Mouse (Mus musculus): ENCODE measurements around the gene Epha3. TPM values are rescaled to one million over a fixed set of nuclear protein-coding genes. Genes with fewer than 3 reads are reported as not detected.

Gene Epha3
- polyA plus RNA-seq, 1 experiment from 2014 or later: 20.9 TPM

DNA sequence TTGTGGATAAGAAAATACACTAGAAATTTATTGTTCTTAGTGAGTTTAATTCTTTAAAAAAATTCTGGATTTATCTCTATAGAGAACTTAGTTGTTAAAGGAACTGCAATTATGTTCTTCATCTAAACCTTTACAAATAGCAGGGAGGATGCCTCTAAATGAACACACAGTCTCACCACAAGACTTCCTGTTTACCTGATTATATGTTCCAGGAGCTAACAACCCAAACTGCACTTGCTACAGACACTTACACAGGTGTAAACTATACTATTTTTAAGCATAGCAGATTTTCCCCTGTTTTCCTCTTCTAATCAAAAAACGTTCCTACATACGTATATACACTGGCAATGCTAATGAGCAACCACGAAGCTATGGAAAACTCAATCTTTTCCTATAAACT lies 13.7 kb downstream of the Epha3 start:
- no peak overlapping the region for H3K9ac ChIP-seq (replicated peaks; ENCODE audit: low read length)
- 87% methylated on average over 3 of the region's 3 CpGs for WGBS
- H3K27ac ChIP-seq (replicated peaks; ENCODE audit: low read depth, low read length): no peak overlapping the region
- peaks cover under 1% of the 10 kb centered on the region; the same call in 1 of the 2 replicates for H3K27me3 ChIP-seq (ENCODE audit: control insufficient read depth, insufficient read depth, low read length)
- no peaks in the 10 kb centered on the region for H3K36me3 ChIP-seq (ENCODE audit: control insufficient read depth, insufficient read depth, low read length)
- no peaks in the 10 kb centered on the region for H3K4me1 ChIP-seq (ENCODE audit: control insufficient read depth, insufficient read depth, low read length)
- DNase-seq (no peak), ATAC-seq (ENCODE audit: low FRiP score, low TSS enrichment) (no peak)
- H3K4me3 ChIP-seq (replicated peaks; ENCODE audit: low read depth, low read length): no peak overlapping the region
- H3K4me2 ChIP-seq (ENCODE audit: low read length): no peak overlapping the region
- H3K9me3 ChIP-seq (ENCODE audit: control insufficient read depth, low read length): no peaks in the 10 kb centered on the region

DNA sequence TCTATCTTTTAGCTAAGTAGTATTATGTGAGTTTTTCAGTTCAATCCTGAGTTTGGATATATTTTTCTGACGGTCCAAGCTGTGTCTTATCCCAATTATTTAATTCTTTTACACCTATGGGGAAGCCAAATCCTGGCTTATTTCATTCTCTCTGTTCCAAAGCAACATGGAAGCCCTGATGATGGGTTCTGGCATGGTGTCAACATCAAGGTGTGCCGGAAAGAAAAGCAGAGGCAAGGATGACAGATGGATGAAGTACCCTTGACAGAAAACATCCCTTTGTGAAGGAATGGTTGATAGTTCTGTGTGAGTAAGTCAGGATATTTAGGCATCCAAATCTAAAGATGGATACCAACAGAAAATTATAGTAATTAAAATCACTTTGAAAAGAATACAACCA lies 21.1 kb downstream of the Epha3 start:
- Histone ChIP-seq H3K9me3 (ENCODE audit: control insufficient read depth, low read length) (no peaks in the 10 kb centered on the region), H3K36me3 (ENCODE audit: control insufficient read depth, insufficient read depth, low read length) (no peaks in the 10 kb centered on the region), H3K4me1 (ENCODE audit: control insufficient read depth, insufficient read depth, low read length) (no peaks in the 10 kb centered on the region), H3K4me3 (replicated peaks; ENCODE audit: low read depth, low read length) (no peak overlapping the region), H3K9ac (replicated peaks; ENCODE audit: low read length) (no peak overlapping the region), H3K27ac (replicated peaks; ENCODE audit: low read depth, low read length) (no peak overlapping the region), H3K4me2 (ENCODE audit: low read length) (no peak overlapping the region), H3K27me3 (ENCODE audit: control insufficient read depth, insufficient read depth, low read length) (no peaks in the 10 kb centered on the region)
- ATAC-seq (ENCODE audit: low FRiP score, low TSS enrichment) (no peak), DNase-seq (no peak)
- 87% methylated on average over 2 of the region's 2 CpGs for WGBS

DNA sequence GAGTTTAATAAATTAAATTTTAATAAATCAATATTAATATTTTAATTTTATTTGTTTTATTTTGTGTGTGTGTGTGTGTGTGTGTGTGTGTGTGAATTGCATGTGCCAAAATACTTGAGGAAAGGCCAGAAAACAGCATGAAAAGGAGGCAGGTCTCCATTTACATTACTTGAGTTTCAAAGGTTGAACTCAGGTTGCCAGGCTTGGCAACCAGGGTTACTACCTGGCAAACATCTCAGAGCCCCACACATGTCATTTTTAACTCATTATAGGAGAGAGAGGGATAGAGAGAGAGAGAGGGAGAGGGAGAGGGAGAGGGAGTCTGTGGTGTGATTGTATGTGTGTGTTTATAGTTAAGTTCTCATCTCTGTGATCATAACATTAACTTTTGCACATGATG lies 26.5 kb downstream of the Epha3 start:
- Histone ChIP-seq H3K4me3 (replicated peaks; ENCODE audit: low read depth, low read length) (no peak overlapping the region), H3K36me3 (ENCODE audit: control insufficient read depth, insufficient read depth, low read length) (no peaks in the 10 kb centered on the region), H3K9ac (replicated peaks; ENCODE audit: low read length) (no peak overlapping the region), H3K27ac (replicated peaks; ENCODE audit: low read depth, low read length) (no peak overlapping the region), H3K27me3 (ENCODE audit: control insufficient read depth, insufficient read depth, low read length) (no peaks in the 10 kb centered on the region), H3K9me3 (ENCODE audit: control insufficient read depth, low read length) (no peaks in the 10 kb centered on the region), H3K4me1 (ENCODE audit: control insufficient read depth, insufficient read depth, low read length) (no peaks in the 10 kb centered on the region), H3K4me2 (ENCODE audit: low read length) (no peak overlapping the region)
- DNase-seq: no peak
- ATAC-seq (ENCODE audit: low FRiP score, low TSS enrichment): no peak

DNA sequence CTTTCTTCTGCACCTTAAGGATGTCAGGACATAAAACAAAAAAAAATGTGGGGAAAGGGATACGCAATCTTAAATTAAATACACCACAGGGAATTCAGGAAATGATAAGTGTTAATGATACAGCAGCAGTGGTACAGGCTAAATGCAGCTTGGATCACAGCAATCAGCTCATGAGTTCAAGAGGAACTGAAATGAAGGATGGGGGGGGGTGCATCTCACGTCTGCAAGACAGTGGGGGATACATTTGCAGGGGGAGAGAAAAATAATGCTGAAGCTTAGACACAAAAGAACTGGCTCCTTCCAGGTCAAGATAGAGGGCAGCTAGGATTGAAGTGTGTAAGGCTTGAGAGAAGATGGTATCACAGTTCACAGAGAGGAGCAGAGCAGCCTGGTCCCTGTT lies 42.8 kb downstream of the Epha3 start:
- peaks cover 12% of the 10 kb centered on the region; the same call in 1 of the 2 replicates for H3K4me1 ChIP-seq (ENCODE audit: control insufficient read depth, insufficient read depth, low read length)
- 41% methylated on average over 2 of the region's 2 CpGs for WGBS
- H3K9ac ChIP-seq (replicated peaks; ENCODE audit: low read length): no peak overlapping the region
- H3K4me3 ChIP-seq (replicated peaks; ENCODE audit: low read depth, low read length): no peak overlapping the region
- no peaks in the 10 kb centered on the region for H3K9me3 ChIP-seq (ENCODE audit: control insufficient read depth, low read length)
- H3K27ac ChIP-seq (replicated peaks; ENCODE audit: low read depth, low read length): no peak overlapping the region
- H3K27me3 ChIP-seq (ENCODE audit: control insufficient read depth, insufficient read depth, low read length): no peaks in the 10 kb centered on the region
- no peak for DNase-seq
- no peaks in the 10 kb centered on the region for H3K36me3 ChIP-seq (ENCODE audit: control insufficient read depth, insufficient read depth, low read length)
- ATAC-seq (ENCODE audit: low FRiP score, low TSS enrichment): no peak
- no peak overlapping the region for H3K4me2 ChIP-seq (ENCODE audit: low read length)

DNA sequence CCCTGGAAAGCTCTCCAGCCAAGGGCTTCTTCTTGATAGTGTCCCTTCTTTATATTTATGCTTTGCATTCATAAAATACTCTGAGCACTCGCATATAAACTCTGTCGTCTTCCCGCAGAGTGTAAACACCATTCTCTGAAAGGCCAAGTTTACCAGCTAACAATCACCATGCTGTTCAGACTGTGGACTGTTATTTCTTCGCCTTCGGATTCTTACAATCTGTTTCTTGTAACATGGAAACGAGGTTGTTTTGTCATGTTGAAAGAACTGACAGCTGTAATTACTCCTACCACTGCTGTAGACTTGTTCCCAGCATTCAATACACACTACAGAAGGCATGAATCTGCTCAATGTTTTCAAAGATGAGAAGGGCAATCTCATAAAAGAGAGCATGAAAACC lies 46.4 kb downstream of the Epha3 start:
- Histone ChIP-seq H3K4me3 (replicated peaks; ENCODE audit: low read depth, low read length) (no peak overlapping the region), H3K36me3 (ENCODE audit: control insufficient read depth, insufficient read depth, low read length) (no peaks in the 10 kb centered on the region), H3K4me2 (ENCODE audit: low read length) (peak overlapping the region; percentile 10; the same call in 1 of the 2 replicates), H3K4me1 (ENCODE audit: control insufficient read depth, insufficient read depth, low read length) (peaks cover 12% of the 10 kb centered on the region; the same call in 1 of the 2 replicates), H3K27me3 (ENCODE audit: control insufficient read depth, insufficient read depth, low read length) (no peaks in the 10 kb centered on the region), H3K9ac (replicated peaks; ENCODE audit: low read length) (no peak overlapping the region), H3K9me3 (ENCODE audit: control insufficient read depth, low read length) (no peaks in the 10 kb centered on the region), H3K27ac (replicated peaks; ENCODE audit: low read depth, low read length) (peak overlapping the region; percentile 49)
- DNase-seq (peak; percentile 27), ATAC-seq (ENCODE audit: low FRiP score, low TSS enrichment) (no peak)
- WGBS: 52% methylated on average over 6 of the region's 6 CpGs

DNA sequence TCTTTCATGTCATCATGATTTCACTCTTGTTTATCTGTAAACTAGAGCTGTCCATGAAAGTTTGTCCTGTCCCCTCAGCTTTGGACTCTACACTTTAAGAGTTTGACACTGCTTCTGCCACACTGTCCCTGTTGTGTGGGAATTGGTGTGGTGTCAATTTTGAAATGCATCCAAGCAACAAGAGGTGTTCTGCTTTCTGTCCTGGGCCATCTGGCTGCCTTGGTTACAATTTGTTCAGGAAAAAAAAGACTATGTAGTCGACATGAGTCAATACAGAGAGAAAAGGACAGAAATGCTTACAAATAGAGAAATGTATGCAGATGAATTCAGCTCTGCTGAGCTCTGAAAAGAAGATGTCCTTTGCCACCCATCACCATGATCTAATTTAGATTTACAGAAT lies 47.3 kb downstream of the Epha3 start:
- no peak overlapping the region for H3K9ac ChIP-seq (replicated peaks; ENCODE audit: low read length)
- H3K4me3 ChIP-seq (replicated peaks; ENCODE audit: low read depth, low read length): no peak overlapping the region
- H3K4me2 ChIP-seq (ENCODE audit: low read length): no peak overlapping the region
- no peak for DNase-seq
- 7% methylated on average over 1 of the region's 1 CpGs for WGBS
- no peaks in the 10 kb centered on the region for H3K36me3 ChIP-seq (ENCODE audit: control insufficient read depth, insufficient read depth, low read length)
- peaks cover 12% of the 10 kb centered on the region; the same call in 1 of the 2 replicates for H3K4me1 ChIP-seq (ENCODE audit: control insufficient read depth, insufficient read depth, low read length)
- no peak for ATAC-seq (ENCODE audit: low FRiP score, low TSS enrichment)
- H3K27ac ChIP-seq (replicated peaks; ENCODE audit: low read depth, low read length): no peak overlapping the region
- no peaks in the 10 kb centered on the region for H3K9me3 ChIP-seq (ENCODE audit: control insufficient read depth, low read length)
- H3K27me3 ChIP-seq (ENCODE audit: control insufficient read depth, insufficient read depth, low read length): no peaks in the 10 kb centered on the region

DNA sequence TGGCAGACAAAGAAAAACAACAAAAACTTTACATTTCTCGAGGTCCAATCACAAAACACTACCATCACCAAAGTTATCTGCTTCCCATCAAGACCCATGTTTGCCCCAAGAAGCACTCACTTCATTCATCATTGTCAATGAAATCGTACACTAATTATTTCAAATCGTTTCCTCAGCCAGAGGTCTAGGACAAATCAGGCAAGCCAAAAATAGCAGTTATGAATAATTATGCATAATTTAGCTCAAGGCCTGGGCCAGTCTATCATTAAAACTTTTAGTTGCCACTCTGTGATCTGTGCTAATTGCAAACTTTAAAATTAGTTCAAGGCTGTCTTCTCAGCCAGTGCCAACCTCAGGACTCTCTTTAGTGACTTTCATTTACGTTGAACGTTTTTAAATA lies 54.1 kb downstream of the Epha3 start:
- Histone ChIP-seq H3K4me3 (replicated peaks; ENCODE audit: low read depth, low read length) (no peak overlapping the region), H3K4me2 (ENCODE audit: low read length) (no peak overlapping the region), H3K36me3 (ENCODE audit: control insufficient read depth, insufficient read depth, low read length) (no peaks in the 10 kb centered on the region), H3K9me3 (ENCODE audit: control insufficient read depth, low read length) (no peaks in the 10 kb centered on the region), H3K9ac (replicated peaks; ENCODE audit: low read length) (no peak overlapping the region), H3K27me3 (ENCODE audit: control insufficient read depth, insufficient read depth, low read length) (no peaks in the 10 kb centered on the region), H3K4me1 (ENCODE audit: control insufficient read depth, insufficient read depth, low read length) (peaks cover 10% of the 10 kb centered on the region; the same call in 1 of the 2 replicates), H3K27ac (replicated peaks; ENCODE audit: low read depth, low read length) (no peak overlapping the region)
- no peak for DNase-seq
- 85% methylated on average over 5 of the region's 5 CpGs for WGBS
- ATAC-seq (ENCODE audit: low FRiP score, low TSS enrichment): no peak

DNA sequence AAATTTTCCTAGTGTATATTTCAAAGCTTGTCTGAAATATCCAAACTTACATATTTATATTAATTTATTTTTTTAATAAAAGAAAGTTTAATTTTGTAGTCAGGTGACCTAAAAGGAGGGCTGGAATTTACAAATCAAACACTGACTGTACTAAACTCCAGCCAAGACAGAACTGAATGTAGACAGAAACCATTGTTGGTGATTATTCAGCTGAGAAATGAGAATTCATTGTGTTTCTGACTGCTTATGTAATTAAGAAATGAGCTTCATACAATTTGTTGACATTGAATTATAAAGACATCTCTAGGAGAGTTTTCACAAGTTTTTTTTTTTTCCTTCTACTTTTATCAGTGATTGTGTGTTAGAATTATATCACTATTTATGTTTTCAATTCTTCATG lies 55.0 kb downstream of the Epha3 start:
- DNase-seq: no peak
- no peak overlapping the region for H3K9ac ChIP-seq (replicated peaks; ENCODE audit: low read length)
- H3K4me2 ChIP-seq (ENCODE audit: low read length): no peak overlapping the region
- no peaks in the 10 kb centered on the region for H3K36me3 ChIP-seq (ENCODE audit: control insufficient read depth, insufficient read depth, low read length)
- no peak overlapping the region for H3K4me3 ChIP-seq (replicated peaks; ENCODE audit: low read depth, low read length)
- no peak for ATAC-seq (ENCODE audit: low FRiP score, low TSS enrichment)
- peaks cover 10% of the 10 kb centered on the region; the same call in 1 of the 2 replicates for H3K4me1 ChIP-seq (ENCODE audit: control insufficient read depth, insufficient read depth, low read length)
- no peaks in the 10 kb centered on the region for H3K9me3 ChIP-seq (ENCODE audit: control insufficient read depth, low read length)
- H3K27me3 ChIP-seq (ENCODE audit: control insufficient read depth, insufficient read depth, low read length): no peaks in the 10 kb centered on the region
- no peak overlapping the region for H3K27ac ChIP-seq (replicated peaks; ENCODE audit: low read depth, low read length)

DNA sequence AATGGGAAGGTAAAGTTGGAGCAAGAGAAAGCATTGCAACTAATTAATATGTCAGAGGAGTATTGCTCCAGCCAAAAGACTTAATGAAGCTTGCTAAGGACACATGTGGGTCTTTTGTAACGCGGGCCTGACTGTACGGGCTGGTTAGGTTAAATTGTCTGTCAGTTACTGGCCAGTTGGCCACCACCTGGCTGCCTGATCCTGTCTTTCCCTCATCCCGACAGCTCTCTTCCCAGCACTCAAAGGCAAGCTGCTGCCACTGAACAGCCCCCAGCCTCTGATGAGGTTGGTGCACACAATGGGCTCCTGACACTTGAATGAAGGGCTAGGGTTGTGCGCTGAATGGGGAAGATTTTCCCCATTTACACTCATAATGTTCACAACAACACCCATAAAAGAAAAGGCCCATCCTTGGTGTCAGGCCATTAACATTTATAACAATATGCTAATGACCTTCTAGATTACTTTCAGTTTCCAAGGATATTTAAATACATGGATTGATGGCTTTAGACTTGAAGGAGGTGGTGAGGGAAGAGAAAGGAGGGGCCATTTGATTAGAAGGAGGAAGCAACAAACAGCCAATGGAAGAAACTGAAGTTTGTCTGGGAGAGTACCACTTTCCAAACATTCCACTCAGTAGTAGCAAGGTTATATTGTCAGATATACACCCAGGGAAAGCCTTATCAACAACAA lies 57.4 kb downstream of the Epha3 start:
- Histone ChIP-seq H3K4me2 (ENCODE audit: low read length) (no peak overlapping the region), H3K27me3 (ENCODE audit: control insufficient read depth, insufficient read depth, low read length) (no peaks in the 10 kb centered on the region), H3K36me3 (ENCODE audit: control insufficient read depth, insufficient read depth, low read length) (no peaks in the 10 kb centered on the region), H3K4me1 (ENCODE audit: control insufficient read depth, insufficient read depth, low read length) (peaks cover 10% of the 10 kb centered on the region; the same call in 1 of the 2 replicates), H3K9ac (replicated peaks; ENCODE audit: low read length) (no peak overlapping the region), H3K9me3 (ENCODE audit: control insufficient read depth, low read length) (no peaks in the 10 kb centered on the region), H3K27ac (replicated peaks; ENCODE audit: low read depth, low read length) (no peak overlapping the region), H3K4me3 (replicated peaks; ENCODE audit: low read depth, low read length) (no peak overlapping the region)
- 9% methylated on average over 5 of the region's 5 CpGs for WGBS
- peak; percentile 78 for ATAC-seq (ENCODE audit: low FRiP score, low TSS enrichment)
- peak; percentile 37 for DNase-seq

Measured in midbrain, embryonic 14.5 days (tissue).